Mouse (Mus musculus) forelimb bud, embryonic 11.5 days (tissue): ENCODE results near the gene Klhdc2.

Experiments
- DNase-seq: peaks from one replicate; pipeline ENCODE4 v3.0.0-alpha.2; 2012; ENCODE audit warnings: low read depth, low spot score

Gene Klhdc2

DNA sequence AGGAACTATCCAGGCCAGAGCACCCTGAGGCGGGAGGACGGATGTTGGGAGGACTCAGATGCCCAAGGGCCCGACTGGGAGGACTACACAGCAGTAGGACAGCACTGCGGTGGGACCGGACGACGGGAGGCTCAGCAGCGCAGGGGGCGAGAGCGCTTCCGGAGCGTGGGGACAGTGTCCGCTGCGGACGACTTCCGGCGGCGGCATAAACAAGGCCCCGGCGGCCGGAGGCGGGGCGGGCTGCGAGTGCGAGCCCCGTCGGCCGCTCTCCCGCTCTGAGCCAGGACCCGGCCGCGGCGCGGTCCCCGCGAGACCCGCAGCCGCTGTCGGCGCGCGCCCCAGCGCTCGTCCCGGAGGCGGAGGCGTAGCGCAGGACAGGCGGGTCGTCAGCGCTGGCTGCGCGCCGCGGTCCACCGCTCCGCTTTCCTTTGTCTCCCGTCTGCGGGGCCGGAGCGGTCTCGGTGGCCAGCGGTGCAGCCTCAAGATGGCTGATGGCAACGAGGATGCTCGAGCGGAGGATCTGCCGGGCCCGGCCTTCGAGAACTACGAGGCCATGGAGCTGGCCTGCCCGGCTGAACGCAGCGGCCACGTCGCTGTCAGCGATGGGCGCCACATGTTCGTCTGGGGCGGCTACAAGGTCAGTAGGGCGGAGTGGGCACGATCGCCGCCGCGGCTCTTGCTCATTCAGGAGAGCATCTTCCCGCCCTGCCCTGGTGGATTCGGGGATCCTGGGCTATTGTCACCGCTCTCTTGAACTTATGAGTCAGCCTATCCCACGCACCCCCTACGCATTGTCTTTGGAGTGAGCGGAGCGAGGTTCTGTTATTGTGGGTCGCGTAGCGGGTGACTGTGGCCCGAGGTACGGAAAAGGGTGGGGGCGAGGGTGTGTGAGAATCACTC lies at the start of gene Klhdc2:
Gene Klhdc2 (plus strand): TSS at position 171 of the 900 bp plus-strand sequence.
- DNase-seq = peak; percentile 84

DNA sequence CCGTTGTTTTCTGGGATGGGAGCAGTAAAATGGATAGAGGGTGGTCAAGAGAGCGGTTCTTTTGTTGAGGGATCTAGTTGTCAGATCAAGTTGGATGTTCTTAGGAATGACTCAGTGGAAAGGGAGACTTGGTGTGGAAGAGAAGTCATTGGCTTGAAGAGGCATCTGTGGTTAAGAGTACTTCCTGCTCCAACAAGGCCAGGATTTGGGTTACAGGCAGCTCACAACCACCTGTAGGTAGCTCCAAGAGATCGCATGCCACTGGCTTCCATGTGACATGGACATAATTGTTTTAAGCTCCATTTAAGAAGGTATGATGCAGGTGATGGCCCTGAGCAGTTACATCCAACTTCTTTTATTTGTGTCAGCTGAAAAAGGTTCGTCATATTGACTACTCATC lies 46.7 kb upstream of the Klhdc2 start:
- no peak for DNase-seq

DNA sequence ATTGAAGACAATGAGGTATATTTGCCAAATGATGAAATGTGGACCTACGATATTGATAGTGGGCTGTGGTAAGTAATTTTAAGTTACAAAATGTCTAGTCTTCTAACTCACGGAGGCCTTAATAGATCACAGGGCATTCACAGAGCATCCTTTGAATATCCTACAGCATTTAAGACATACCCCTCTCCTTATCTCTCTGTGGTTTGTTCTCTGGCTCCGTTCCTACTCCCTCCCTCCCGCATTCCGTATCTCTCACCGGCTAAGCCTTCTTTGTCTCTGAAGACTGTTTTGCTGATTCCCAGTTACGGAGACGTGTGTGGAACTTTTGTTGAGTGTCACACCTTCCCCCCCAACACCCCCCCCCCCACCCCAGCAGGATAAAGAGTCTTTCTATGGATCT lies 45.7 kb upstream of the Klhdc2 start:
- DNase-seq = no peak

DNA sequence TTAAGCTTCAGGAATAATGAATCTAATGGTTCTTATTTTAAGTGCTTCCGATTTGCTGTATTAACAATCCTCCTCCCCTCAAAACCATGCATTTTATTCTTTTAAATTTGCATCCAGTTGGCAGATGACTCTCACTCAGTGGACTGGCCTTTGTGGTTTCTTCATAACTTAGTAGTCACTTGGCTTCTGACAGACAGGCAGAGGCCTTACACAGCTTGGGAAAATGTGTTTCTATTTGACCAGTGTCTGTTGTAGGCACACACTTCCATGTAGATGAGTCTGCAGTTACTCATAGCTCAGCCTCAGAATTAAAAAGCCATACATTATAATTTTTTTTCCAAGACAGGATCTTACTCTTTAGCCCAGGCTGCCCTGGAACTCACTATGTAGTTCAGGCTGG lies 42.7 kb upstream of the Klhdc2 start:
- no peak for DNase-seq

DNA sequence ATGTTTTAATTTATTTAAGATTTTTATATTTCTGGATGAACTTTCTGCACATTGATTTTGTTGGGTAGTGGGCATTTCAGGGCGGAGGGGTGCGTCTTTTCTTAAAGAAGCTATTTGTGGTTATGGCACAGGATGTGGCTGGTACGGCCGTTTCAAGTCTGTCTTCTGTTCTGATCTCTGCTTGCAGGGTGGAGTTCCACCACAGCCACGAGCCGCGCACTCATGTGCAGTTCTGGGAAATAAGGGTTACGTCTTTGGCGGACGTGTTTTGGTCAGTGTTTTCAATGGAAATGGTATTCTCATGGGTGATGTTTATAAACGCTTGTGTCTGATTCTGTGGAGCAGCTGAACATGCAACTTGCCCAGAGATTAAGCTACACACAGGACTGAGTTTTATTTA lies 38.6 kb upstream of the Klhdc2 start:
- DNase-seq = no peak

DNA sequence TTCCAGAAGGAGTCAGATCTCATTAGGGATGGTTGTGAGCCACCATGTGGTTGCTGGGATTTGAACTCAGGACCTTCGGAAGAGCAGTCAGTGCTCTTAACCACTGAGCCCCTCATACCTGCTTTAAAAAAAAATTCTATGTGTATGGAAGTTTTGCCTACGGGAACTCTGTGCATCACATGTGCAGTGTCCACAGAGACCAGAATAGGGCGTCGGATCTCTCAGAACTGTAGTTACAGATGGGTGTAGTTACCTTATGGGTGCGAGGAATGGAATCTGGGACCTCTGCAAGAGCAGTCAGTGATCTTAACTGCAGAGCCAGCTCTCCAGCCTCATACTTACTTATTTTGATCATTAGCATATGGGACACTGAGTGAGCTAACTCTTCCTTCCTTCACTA lies 34.2 kb upstream of the Klhdc2 start:
- DNase-seq = no peak

DNA sequence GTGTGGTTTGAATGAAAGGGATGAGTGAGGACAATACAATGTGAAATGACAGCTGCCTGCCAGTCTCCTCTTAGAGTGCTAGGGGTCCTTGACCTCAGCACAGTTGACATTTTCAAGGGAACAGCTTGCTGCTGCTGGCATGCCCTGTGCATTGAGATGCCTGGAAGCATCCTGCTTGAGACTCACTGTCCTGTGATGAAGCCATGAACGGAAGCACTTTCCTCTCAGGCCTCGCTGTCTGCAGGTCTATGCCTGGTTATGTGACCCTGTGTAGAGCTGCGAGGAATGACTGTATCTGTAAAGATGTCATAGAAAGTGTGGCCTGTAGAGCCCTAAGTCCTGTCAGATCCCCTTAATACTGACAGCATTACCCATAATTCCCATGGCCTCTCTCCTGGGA lies 31.4 kb upstream of the Klhdc2 start:
- DNase-seq = no peak

DNA sequence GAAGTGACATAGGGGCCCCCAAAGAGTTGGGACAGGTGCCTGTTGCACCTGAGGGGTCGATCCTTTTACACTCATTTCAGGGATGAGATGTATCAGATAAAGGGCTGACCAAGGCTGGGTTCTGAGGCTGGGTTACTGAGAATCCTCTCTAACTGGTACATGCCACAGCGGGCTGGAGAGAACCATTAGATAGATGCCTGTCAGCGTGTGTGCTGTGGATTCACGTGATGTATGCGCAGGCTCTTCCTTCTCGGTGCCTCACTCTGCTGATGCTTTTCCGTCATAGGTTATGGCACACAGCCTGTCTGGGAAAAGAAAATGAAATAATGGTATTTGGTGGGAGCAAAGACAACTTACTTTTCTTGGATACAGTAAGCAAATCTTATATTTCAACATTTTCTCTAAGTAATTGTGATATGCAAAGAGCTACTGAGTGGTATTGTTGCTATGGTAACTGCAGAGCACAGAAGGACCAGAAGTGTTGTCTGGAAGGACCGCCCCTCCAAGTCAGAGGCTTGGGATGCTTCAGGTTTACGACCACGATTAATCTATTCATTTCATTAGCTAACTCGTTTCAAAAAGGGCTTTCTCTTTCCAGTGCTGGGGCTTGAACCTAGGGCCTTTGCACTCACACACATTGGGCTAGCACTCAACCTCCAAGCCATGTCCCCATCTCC lies 28.4 kb upstream of the Klhdc2 start:
- DNase-seq = no peak

DNA sequence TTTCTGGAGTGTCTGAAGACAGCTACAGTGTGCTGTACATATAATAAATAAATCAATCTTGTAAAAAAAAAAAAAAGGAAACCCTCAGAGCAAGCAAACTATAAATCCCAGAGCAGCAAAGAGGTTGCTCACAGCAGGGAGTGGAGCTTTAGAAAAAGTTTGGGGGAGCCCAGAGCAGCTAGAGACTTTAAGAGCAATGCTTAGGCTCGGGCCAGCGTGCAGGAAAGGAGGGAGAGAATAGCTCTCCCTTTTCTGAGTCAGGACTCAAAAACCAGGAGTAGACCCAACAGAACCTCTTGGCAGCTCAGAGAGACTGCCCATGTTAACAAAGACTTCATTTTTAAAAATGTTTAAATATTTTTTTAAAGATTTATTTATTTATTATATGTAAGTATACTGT lies 27.5 kb upstream of the Klhdc2 start:
- no peak for DNase-seq

DNA sequence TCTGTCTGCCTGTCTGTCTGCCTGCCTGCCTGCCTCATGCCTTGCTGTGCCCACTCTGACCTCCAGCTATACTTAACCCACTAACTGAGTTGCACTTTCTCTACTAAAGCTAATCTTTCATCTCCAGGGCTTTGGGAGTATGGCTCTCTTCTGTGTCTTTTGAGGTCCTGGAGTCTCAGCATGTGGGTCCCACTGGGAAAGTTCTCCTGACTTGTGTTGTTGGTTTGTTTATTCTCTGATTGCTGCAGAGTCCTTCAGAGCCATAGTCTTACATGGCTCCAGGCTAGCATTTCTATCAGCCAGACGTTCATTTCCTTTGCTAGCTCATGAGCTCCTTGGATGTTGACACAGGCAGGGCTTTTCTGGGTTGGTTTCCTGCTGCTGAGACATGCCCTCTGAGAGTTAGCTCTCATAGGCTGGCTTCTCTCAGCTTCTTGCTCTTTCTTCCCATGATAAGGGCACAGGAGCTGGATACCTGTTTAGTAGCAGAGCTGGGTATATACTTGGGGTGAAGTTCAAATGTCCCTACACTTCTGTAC lies 16.5 kb upstream of the Klhdc2 start:
- no peak for DNase-seq

DNA sequence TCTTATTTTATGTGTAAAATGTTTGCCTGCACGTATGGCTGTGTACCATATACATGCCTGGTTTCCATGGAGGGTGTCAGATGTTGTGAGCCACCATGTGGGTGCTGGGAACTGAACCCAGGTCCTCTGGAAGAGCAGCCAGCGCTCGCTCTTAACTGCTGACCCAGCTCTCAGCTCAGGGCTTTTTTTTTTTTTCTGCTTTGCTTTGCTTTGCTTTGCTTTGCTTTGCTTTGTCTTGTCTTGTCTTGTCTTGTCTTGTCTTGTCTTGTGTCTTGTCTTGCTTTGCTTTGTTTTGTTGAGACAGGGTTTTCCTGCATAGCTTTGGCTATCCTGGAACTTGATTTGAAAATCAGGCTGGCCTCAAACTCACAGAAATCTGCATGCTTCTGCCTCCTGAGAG lies 15.6 kb upstream of the Klhdc2 start:
- DNase-seq = no peak

DNA sequence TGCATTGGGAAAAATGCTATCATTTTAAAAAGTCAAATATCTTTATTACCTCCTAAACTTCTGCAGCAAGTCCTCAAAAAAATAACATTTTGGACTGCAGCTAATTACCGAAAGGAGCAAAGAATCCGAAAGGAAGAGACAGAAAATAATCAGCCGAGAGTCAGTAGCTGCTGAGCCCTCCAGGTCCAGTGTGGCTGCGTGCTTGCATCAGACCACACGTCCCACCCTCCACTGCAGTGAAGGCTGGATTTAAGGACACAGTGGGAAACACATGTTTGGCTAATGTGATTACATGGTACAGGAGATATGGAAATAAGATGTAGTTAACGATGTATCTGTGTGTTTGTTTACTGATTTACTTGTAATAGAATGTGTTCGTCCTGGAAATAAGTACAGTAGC lies 13.3 kb upstream of the Klhdc2 start:
- no peak for DNase-seq

DNA sequence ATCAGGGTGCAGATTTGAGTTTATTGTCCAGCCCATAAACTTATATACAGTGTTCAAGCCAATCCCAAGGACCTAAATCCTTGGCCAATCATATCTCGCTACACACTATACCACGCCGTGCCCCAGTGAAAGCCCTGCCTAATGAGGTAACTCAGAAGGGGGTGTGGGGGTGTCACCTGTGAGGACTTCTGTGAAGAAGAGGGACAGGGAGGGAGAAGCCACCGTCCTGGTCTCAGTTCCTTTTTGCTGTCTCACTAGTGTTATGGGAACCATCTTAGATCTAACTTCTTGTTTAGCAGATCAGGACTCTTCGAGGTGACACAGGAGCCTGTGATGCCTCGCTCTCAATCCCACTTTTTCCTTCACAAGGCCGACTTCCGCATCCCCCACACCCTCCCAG lies 8.9 kb upstream of the Klhdc2 start:
- DNase-seq = no peak

DNA sequence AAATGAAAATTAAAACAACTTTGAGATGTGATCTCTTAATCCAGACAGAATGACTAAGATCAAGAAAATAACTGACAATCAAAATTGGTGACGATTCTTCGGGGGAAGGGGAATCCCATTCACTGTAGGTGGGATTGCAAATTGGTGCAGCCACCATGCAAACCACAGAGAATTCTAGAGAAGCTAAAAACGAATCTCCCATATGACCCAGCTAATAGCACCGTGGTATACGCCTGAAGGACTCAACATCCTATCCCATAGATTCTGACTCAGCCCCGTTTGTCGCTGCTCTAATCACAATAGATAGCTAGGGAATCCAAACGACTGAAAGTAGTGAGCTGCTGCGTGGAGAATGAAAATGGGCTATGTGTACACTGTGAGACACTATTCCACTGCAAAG lies 7.8 kb upstream of the Klhdc2 start:
- DNase-seq = no peak

DNA sequence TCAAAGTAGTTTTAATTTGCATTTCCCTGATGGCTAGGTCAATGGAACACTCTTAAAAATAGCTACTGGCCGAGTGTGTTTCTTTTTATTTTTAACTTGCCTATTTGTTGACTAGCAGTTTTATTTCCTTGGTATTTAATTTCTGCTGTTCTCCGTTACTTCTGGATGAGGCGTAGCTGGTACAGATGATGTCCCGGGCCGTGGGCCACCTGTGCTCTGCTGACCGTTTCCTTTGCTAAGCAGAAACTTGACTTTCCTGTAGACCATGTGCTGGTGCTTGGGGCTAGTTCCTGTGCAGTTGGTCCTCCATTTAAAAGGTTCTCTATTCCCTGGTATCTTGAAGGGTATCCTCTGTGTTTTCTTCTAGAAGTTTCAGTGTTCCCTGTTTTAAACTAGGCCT lies 4.1 kb upstream of the Klhdc2 start:
- no peak for DNase-seq

DNA sequence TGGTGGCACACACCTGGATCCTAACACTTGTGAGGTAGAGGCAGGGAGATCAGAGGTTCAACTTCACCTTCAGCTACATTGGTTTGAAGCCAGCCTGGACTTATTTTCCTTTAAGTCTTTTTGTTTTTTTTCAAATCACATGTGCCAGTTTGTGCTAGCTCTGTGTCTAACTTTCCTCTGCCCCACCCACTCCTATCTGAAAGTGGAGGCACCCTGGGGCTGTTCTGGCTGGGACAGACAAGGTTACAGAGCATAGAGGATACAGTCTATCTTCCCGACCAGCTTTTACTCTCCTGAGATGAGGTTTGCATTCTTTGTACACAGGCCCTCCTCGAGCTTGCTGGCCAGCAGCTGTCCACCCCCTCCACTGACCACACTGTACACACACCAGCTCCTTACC lies 2.7 kb upstream of the Klhdc2 start:
- DNase-seq = no peak

DNA sequence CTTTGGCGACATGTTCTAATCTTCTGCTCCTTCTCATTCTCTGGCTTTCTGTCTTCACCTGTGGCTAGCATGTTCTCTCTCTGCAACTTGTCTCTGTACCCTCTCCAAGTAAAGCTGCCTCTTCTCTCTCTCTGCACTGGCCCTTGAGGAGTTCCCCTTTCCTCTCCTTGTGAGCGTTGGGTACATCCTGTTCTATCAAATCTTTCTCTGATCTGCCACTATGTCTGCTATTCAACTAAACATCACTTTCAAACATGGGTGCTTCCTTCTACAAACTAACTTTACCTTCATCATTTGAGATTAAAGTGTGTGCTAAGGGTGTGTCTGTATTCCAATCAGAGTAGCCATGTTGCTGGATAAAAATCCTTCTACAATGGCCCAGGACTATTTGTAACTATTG lies 1.5 kb upstream of the Klhdc2 start:
- no peak for DNase-seq

DNA sequence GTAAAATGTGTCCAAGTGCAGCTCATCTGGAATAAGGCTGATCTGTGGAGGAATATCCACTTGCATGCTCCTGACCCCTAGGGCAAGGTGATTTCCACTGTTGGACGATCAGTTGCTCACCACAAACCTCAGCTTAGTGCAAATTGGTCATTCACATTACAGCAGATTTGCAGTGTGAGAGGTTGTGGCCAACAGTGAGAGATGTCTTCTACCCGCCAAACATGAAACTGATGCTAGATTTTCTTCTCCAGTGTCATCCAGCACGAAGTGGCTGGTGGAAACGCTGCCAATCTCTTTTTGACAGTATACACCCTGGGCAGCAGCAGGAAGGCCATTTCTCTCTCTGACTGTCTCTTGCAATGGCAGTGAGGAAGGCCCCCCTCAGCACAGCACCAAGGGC lies 830 bp upstream of the Klhdc2 start:
- DNase-seq = no peak

DNA sequence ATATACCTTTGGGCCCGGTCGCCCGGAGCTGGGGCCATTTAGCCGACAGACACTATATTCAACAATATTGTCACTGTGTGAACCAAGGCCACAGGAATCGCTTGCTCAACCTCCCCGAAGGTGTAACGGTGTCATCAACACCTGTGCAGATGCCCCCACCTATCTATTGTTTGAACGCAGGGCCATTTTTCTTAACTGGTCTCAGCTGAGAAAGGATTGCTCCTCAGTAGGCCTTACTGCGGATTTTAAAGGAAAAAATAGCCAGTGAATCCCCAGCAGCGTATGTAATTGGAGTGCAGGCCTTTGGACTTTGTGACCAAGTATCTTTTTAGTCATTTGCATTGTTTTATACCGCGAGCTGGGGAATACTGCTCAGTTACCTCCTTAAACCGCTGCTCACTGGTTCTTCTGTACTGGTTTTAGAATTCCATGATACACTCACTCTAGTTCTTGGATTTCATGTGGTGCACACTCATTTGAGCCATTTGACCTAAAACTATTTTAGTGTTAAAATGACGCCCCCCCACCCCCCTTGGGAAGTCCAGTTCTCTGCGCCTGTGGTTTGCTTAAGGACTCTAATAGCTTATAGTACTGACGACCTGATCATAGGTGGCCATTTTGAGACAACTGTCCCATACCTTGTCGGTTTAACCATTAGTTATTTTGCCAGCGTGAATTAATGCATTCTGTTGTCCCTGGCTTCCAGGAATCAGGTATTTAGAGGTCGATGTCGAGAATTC lies 1.1 kb downstream of the Klhdc2 start:
- no peak for DNase-seq

DNA sequence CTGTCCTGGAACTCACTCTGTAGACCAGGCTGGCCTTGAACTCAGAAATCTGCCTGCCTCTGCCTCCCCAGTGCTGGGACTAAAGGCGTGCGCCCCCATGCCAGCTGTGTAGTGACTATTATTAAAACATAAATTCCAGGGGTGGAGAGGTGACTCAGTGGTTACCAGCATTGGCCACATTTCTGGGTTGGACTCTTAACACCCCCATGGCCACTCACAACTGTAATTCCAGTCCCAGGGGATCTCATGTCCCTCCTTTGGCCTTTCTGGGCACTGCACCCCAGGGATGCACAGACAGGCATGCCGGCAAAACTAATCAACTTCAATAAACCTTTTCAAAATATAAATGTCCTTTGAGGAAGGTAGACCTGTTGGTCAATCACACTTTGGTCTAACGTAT lies 1.8 kb downstream of the Klhdc2 start:
- DNase-seq = no peak

DNA sequence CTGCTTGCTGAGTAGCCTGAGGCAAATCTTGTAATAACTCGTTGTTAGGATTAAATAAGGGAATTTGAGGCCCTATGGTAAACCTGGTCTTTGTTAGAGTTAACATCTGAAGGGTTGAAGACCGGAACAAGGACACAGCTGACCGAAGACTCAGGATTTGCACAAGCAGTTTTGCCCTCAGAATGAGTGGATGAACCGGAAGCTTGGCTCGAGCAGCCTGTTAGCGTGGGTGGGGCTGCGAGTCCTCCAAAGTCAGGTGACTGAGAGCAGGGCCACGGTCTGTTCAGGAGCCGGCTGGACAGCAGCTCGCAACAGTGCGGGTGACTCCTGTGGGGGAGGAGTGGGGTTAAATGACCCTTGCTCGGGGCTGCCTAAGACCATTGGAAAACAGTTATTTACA lies 2.8 kb downstream of the Klhdc2 start:
- DNase-seq = no peak

DNA sequence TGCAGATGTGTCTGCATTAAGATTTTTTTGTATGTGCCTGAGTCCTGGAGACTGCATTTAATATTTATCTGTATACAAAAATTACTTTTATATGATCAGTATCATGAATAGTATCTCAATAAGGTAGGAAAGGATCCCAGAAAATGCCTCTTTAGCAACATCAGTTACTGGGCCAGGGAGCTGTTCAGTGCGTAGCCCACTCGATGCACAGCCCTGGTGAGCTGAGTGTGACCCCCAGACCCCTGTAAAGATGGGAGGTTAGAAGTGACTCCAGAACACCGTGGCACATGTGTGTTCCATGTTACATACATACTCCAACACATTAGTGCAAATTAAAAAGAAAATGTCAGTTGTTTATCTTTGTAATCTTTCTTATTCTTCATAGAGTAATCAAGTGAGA lies 3.4 kb downstream of the Klhdc2 start:
- no peak for DNase-seq
